Mouse (Mus musculus): ENCODE measurements around the gene Tmem126b.

DNA sequence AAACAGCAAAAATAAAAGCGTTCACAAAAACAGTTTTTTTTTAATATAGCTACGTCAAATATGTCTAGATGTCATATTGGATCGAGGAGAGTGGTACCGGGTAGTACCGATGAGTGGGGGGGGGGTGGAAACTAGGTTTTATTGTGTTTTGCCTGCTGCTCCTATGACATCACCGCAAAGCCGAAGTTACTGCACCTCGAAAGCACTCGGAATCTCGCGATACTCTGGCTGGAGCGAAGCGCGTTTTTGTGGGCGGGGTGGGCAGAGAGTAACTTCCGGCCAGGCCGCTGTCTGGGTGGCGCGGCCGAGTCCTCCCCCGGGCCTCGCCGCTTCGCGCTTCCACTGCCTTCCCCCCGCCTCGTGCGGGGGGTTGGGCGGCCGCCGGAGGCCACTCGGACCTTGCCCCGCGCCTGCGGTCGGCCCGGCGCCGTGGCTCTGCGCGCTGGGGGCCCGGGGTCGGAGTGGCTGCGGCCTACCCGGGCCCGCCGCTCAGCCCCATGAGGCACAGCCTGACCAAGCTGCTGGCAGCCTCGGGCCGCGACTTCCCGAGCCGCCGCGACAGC is 33.2 kb downstream of the Tmem126b start, which contains the start of gene Crebzf:
- TF ChIP-seq GATA1 (IDR thresholded peaks at IDR 0.05; ENCODE audit: borderline replicate concordance, low read length) (no peak), FLI1 (IDR thresholded peaks at IDR 0.05; ENCODE audit: low read length) (no peak)

Data from megakaryocyte, embryonic 14.5 days (primary cell).